Mouse (Mus musculus) brain, embryonic 14.5 days (tissue): ENCODE data around the gene Slc48a1.

ENCODE experiments used
- CTCF ChIP-seq: fragments of 200-500 bp; IDR thresholded peaks from 2 replicates; pipeline ENCODE4 v1.5.1; 2012; ENCODE audit warnings: inconsistent platforms, mild to moderate bottlenecking, moderate library complexity, borderline replicate concordance; ENCODE audit not compliant: insufficient read depth, insufficient read length; ENCODE audit errors: extremely low read depth
- POLR2A ChIP-seq: fragments of 200-500 bp; IDR thresholded peaks from 2 replicates; pipeline ENCODE4 v1.6.1; 2012; ENCODE audit warnings: mild to moderate bottlenecking, inconsistent platforms, borderline replicate concordance; ENCODE audit not compliant: poor library complexity, insufficient read depth, insufficient read length, severe bottlenecking; ENCODE audit errors: extremely low read depth

DNA sequence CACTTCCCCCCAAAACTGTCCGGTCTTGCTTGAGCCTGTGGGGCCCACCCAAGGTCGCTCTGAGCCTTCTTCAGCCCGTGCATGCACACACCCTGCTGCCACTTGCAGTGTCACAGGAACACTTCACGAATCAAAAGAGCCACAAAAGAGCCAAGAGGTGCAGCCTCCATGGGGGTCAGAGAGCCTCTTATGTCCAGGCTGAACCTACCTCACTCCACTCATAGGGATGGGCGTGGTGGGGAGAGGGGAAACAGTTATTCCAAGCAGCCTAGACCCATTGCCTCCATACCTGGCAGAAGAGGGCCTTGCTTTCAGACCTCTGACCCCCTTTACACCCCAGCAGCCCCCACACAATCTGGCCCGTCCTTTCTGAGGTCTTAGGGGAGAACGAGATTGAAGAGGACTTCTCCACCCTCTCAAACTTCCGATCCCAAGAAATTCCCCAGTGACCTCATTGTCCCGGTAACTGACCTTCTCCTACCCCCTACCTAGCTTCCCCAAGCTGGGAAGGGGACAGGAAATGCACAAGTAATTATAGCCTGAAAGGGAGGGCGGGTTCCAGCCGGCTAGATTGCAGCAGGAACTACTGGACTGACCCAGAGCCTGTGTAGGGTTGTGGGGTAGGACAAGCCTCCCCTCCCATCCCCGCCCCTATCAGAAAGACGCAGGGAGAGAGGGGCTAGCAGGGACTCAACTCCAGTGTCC lies 13.1 kb upstream of the Slc48a1 start:
- TF ChIP-seq CTCF, result no peak
- no peak for TF ChIP-seq POLR2A
